Mouse (Mus musculus) liver, adult 2 months (tissue): Measurements from ENCODE around the gene Fhl1.

Experiments
- CTCF ChIP-seq: fragments of 200-500 bp; IDR thresholded peaks from 2 replicates; pipeline ENCODE4 v1.5.1; 2011; ENCODE audit warnings: low read depth, low read length, control low read depth
- POLR2A ChIP-seq: fragments of 200-500 bp; IDR thresholded peaks from 2 replicates; pipeline ENCODE4 v1.6.1; 2011; ENCODE audit warnings: low read length, control low read depth; ENCODE audit not compliant: insufficient read depth; ENCODE audit errors: extremely low read depth

GRCm38 (mm10) chrX:56730828-56731305 is 720 bp upstream of the Fhl1 start:
- no peak for TF ChIP-seq CTCF
- no peak for TF ChIP-seq POLR2A
